Mouse (Mus musculus) right cerebral cortex, postnatal 25 days (tissue): ENCODE data around the gene AY358078.
"Not testable (repeated sequence)": the region's sequence is repeated elsewhere in the genome, so short reads cannot be mapped to it uniquely, and the experiment has no call there.

Experiments
- DNase-seq: peaks from one replicate; pipeline ENCODE4 v3.0.0; 2022

AY358078 gene

DNA sequence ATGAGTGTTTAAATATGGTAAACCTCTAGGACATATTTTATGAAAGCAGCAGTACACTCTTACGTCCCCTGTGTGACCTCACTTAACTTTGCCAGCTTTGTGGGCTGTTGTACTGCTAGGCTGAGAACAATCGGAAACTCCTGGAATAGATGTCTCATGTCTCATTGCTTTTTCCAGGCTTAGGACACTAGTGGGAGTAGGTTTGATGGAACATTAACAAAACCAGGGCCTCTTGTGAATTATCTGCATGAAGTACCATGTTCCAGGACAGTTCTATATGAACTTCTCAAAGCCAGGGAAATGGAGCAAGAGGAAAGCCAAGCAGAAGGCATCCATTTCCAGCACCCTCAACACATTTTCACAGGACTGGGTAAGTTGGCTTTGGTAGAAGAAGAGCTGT is at the start of gene AY358078:
TSS of gene AY358078 (plus strand) at position 301 of the 400 bp plus-strand sequence.
- DNase-seq: no peak

- no peak for DNase-seq
These were observed 43.9 kb upstream of the AY358078 start for GRCm38 (mm10) chr14:51755944-51756343.

GRCm38 (mm10) chr14:51771378-51771777 is 28.5 kb upstream of the AY358078 start:
- not testable (repeated sequence) for DNase-seq

DNA sequence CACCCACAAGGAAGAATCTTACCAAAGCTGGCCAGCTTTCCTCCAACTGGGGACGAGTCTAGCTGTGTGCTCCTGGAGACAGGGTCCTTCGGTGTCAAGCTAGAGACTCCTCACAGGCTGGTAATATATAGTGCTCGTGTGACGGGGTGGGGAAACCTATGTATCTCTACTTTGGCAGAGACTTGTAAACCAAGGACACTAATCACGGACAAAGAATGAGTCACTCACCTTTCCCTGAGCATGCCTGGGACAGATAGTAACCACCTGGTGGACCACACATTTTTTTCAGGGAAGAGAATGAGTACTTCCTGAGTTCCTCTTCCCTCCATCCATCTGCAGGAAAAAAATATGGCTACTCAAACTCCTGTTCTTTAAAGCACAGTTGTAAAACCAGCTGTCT is 26.4 kb upstream of the AY358078 start, which contains the start of gene Ang4:
TSS of gene Ang4 (minus strand) at position 101 of the 400 bp plus-strand sequence.
- no peak for DNase-seq

DNA sequence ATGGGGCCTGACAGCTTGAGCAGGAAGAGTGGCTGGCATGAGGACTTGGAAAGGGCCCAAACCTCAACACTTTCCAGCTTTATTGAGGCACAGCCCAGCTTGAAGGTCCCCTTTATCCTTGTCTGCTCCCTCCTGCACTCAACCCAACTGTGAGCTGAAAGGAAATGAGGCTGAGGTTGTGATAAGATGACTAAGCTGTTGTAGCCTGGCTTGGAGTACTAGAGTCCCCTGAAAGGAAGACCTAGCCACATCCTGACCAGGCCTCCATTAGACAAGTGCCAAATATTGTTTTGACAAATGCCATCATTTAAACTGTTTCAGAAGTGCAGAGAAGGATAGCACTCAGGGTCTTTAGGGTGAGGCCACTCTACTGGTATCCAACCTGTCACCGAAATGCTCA is 22.1 kb upstream of the AY358078 start:
- DNase-seq: no peak

- no peak for DNase-seq
These were observed 20.9 kb upstream of the AY358078 start for GRCm38 (mm10) chr14:51778865-51779481.

DNA sequence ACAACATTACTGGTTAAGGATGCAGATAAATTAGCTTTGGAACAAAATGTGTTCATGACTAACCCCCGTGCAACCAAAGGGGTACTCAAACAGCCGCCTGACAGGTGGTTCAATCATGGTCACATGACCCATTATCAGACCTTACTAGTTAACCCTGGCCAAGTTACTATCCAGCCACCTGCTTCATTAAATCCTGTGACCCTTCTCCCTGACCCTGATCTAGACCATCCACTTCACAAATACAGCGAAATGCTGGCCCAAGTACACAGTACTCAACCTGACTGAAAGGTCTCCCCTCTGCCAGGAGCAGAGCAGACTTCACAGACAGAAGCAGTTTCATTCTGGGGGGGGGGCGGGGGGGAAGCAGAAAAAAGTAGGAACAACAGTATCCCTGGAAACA is 13.5 kb upstream of the AY358078 start:
- no peak for DNase-seq

- DNase-seq: no peak
These were observed 12.8 kb upstream of the AY358078 start for GRCm38 (mm10) chr14:51787061-51787460.

DNA sequence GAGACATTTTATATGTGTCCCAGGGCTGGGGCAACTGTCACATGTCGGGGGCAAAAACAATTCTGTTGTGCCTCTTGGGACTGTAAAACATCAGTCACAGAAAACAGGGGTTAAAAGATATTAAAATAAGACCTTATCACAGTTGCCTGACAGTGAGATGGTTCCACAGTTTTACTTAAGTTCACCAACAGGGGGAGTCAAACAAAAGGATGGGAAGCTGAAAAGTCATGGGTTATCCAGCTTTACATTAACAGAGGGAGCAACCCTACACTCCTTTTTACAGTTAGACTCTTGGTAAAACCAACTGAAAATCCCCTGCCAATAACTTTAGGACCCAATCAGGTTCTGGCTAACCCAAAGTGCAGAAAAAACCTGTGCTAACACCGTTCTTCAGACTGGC is 10.7 kb upstream of the AY358078 start:
- no peak for DNase-seq

GRCm38 (mm10) chr14:51794106-51794505 is 5.7 kb upstream of the AY358078 start:
- no peak for DNase-seq

GRCm38 (mm10) chr14:51826625-51827024 is 26.8 kb downstream of the AY358078 start:
- DNase-seq: no peak

DNA sequence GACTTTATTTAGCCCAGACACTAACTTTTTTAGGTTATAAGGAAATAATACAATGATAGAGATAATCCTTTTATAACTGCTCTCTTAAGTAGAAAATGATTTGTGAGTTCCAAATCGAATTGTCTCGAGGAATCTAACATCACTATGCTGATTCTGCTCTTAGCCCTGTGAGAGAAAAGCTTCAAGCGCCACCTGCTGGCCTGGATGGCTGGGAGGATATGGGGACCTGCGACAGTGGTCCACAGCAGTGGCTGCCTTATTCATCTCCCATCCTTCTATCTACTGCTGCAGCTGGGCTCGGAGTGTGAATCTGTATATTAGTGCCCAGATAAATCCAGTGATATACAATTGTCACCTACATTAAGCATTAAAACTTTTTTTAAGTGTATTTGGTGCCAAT is 28.0 kb downstream of the AY358078 start:
- not testable (repeated sequence) for DNase-seq

DNA sequence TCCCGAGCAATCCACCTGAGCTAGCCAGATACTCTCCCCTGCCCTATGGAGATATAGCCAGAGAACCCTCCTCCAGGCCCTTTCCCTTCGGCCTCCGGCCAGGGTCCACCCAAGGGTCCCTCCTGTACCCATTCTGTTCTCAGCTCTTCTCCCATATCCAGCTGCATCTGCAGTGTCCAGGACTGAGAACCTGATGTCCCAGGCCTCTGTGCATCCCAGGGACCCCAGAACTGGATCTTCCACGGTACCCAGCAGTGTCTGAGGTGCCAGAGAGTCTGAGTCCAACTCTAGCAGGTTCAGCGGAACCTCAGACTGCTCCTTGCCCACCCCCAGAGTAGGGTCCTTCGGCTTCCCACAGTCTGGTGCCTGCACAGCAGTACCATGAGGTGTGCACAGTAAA is 29.3 kb downstream of the AY358078 start:
- no peak for DNase-seq

DNA sequence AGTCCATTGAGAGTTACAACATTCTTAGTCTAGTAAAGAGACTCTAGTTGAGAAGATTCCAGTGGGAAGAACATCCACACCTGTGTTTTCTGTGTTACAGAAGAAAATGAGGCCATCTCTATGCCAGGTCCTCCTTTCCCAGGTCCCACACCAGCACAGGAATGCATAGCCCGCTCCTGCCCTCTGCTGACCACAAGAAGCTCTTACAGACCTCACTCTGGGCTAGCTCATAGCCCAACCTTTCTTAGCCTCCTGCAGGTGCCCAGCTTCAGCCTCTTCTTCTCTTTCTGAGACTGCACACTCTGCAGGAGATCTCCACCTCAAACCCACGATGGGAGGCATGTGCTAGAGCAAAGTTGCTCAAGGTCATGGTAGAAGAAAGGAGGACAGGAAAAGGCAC is 38.6 kb downstream of the AY358078 start:
- not testable (repeated sequence) for DNase-seq

DNA sequence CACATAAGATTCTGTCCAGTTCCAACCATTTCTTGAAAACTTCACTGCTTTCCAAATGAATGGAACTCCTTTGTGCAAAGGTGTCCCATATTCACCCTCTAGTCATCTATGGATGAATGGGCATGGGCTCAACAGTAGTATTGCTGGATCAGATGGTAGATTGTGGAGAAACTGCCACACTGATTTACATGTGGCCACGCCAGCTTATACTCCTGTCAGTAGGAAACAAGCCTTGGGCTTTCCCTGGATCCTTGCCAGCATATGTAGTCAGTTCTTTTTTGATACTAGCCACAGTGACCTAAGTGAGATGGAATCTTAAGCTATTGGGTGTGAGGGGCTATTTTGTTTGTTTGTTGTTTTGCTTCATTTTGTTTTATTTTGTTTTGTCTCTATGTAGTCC is 42.4 kb downstream of the AY358078 start:
- no peak for DNase-seq

- no peak for DNase-seq
These were observed 42.9 kb downstream of the AY358078 start for GRCm38 (mm10) chr14:51842781-51843180.

DNA sequence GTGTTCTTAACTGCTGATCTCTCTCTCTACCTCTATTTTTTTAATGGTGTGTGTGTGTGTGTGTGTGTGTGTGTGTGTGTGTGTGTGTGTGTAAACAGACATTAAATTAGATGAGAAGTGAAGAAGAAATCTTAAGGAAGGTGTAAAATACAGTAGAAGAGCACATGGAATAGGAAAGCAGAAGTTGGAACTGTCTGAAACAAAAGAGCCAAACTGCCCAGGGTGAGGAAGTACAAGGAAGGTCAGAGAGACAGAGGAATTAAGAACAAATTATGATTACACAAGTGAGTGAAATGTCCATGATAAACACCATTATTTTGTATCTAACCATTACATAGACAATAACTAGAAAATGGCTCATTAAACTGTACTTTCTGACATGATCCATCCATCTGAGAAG is 44.0 kb downstream of the AY358078 start:
- no peak for DNase-seq

- no peak for DNase-seq
These were observed 46.7 kb downstream of the AY358078 start for GRCm38 (mm10) chr14:51846566-51846965.

DNA sequence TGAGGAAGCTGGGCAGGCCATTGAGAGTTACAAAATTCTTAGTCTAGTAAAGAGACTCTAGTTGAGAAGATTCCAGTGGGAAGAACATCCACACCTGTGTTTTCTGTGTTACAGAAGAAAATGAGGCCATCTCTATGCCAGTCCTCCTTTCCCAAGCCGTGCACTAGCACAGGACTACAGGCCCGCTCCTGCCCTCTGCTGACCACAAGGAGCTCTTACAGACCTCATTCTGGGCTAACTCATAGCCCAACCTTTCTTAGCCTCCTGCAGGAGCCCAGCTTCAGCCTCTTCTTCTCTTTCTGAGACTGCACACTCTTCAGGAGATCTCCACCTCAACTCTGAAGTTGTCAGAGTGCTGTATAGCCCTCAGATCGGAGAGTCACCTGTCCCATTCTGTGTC is 51.2 kb downstream of the AY358078 start:
- not testable (repeated sequence) for DNase-seq

- DNase-seq: no peak
These were observed 53.6 kb downstream of the AY358078 start, which contains the start of gene Ear6 for GRCm38 (mm10) chr14:51853399-51853798. Ear6 (plus strand) TSS chr14:51853699.

DNA sequence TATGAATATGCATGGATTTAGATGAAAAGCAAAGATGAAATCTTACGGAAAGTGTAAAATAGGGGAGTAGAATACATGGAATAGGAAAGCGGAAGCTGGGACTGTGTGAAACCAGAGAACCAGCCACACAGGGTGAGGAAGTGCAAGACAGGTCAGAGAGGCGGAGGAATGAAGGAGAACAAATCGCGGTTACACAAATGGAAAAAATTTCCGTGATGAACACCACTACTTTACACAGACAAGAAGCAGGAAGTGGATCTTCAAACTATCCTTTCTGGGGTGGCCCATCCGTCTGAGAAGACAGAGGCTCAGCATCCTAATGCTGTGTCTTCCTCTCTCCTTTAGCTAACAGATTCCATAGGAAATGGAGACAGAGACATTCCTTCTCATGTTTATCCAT is 55.4 kb downstream of the AY358078 start:
- not testable (repeated sequence) for DNase-seq

- not testable (repeated sequence) for DNase-seq
These were observed 63.8 kb downstream of the AY358078 start for GRCm38 (mm10) chr14:51863603-51864002.

GRCm38 (mm10) chr14:51870756-51871155 is 70.9 kb downstream of the AY358078 start:
- DNase-seq: no peak

DNA sequence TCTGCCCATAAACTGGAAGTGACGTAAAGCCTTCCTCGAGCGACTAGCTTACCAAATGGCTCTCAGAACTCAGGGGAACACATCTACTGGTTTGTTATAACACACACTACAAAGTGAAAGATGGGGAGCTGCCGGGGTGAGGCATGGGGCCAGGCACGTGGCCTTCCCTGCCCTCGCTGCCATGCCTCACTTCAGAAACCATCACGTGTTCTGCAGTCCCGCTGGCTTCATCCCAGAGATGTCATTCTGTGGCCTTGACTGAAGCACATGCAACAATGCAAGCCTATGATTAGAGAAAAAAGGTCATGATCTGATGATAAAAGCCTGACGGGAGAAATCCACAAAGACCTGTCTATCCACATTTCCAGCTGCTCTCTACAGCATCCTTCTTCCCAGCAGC is 71.9 kb downstream of the AY358078 start:
- no peak for DNase-seq
